Mouse (Mus musculus) neural tube, embryonic 11.5 days (tissue): ENCODE results near the gene Gngt2. TPM values are rescaled to one million over a fixed set of nuclear protein-coding genes. Genes with fewer than 3 reads are reported as not detected.

Experiments used
- ATAC-seq: fragments of 200-750 bp; cut with Nextera tagmentation; 2 replicates; pipeline ENCODE4 v1.8.0; 2017; ENCODE audit warnings: moderate number of reproducible peaks, mild to moderate bottlenecking, moderate TSS enrichment, moderate library complexity; ENCODE audit not compliant: insufficient read depth, low FRiP score, low TSS enrichment
- DNase-seq: peaks from one replicate; pipeline ENCODE4 v3.0.0-alpha.2; 2015; ENCODE audit warnings: low spot score
- H3K27ac ChIP-seq: fragments of 300-500 bp; sonication (generic); 2 replicates; pipeline ENCODE4 v1.5.1; 2014; ENCODE audit warnings: low read depth, mild to moderate bottlenecking, low read length
- H3K27me3 ChIP-seq: fragments of 300-500 bp; sonication (generic); 2 replicates; pipeline ENCODE4 v1.6.1; 2014; ENCODE audit warnings: mild to moderate bottlenecking, low read length, mixed read lengths; ENCODE audit not compliant: control insufficient read depth, insufficient read depth
- H3K36me3 ChIP-seq: fragments of 300-500 bp; sonication (generic); 2 replicates; pipeline ENCODE4 v1.6.1; 2014; ENCODE audit warnings: mild to moderate bottlenecking, low read length, moderate library complexity, mixed read lengths; ENCODE audit not compliant: control insufficient read depth, insufficient read depth
- H3K4me1 ChIP-seq: fragments of 300-500 bp; sonication (generic); 2 replicates; pipeline ENCODE4 v1.6.1; 2014; ENCODE audit warnings: low read length, mixed read lengths; ENCODE audit not compliant: control insufficient read depth, insufficient read depth
- H3K4me2 ChIP-seq: fragments of 300-500 bp; sonication (generic); 2 replicates; pipeline ENCODE4 v1.6.1; 2014; ENCODE audit warnings: low read depth, mild to moderate bottlenecking, moderate library complexity
- H3K4me3 ChIP-seq: fragments of 300-500 bp; sonication (generic); 2 replicates; pipeline ENCODE4 v1.5.1; 2014; ENCODE audit warnings: low read depth, low read length
- H3K9ac ChIP-seq: fragments of 300-500 bp; sonication (generic); 2 replicates; pipeline ENCODE4 v1.6.1; 2014; ENCODE audit warnings: mild to moderate bottlenecking, low read length
- H3K9me3 ChIP-seq: fragments of 300-500 bp; sonication (generic); 2 replicates; pipeline ENCODE4 v1.6.1; 2016; ENCODE audit warnings: low read length; ENCODE audit not compliant: control insufficient read depth
- WGBS: fragments of 180-500 bp; shearing (Covaris S2); extraction: QIAGEN DNeasy Blood & Tissue Kit; methylation state at CpG from one replicate; pipeline ENCODE4 v1.1.7; 2014; 5-methylcytosine and 5-hydroxymethylcytosine counted together
- polyA plus RNA-seq: library from polyadenylated mRNA; unstranded; fragments of >200 nt; fragmentation: Nextera tagmentation; extraction: Ambion mirVana; gene quantifications from 2 replicates; pipeline ENCODE4 v1.2.1, GENCODE M21; 2014

The Gngt2 gene
- 6.6 and 8.5 TPM in 2 replicates for polyA plus RNA-seq

DNA sequence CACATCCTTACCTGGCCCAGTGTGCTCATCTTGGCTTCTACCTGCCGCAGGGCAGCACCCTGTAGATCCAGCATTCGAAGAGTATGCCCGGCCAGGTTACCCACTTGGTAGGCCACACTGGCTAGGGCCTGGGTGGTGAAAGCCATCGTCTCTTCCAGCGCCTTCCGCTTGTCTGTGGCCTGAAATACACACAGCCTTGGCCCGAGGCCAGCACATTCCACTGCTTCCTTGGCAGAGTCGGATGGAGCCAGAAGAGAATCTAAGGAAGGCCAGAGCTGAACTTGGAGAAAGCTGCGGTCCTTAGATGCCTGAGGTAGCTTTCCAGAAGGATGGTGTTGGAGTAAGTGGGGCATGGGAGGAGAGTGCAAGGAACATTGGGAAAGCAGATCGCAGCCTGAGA is at the start of gene Gngt2:
TSS of gene Gngt2 (plus strand) at position 158 of the 400 bp plus-strand sequence.
- Histone ChIP-seq H3K27me3 (peaks cover 42% of the 10 kb centered on the region), H3K4me2 (no peak within 1 kb of the TSS), H3K9ac (no peak within 1 kb of the TSS), H3K27ac (no peak within 1 kb of the TSS), H3K4me3 (no peak within 1 kb of the TSS), H3K36me3 (no peaks in the 10 kb centered on the region), H3K4me1 (no peaks in the 10 kb centered on the region; the same call in 1 of the 2 replicates), H3K9me3 (no peaks in the 10 kb centered on the region)
- DNase-seq (no peak), ATAC-seq (no peak)
- 86% methylated on average over 10 of the region's 10 CpGs for WGBS

DNA sequence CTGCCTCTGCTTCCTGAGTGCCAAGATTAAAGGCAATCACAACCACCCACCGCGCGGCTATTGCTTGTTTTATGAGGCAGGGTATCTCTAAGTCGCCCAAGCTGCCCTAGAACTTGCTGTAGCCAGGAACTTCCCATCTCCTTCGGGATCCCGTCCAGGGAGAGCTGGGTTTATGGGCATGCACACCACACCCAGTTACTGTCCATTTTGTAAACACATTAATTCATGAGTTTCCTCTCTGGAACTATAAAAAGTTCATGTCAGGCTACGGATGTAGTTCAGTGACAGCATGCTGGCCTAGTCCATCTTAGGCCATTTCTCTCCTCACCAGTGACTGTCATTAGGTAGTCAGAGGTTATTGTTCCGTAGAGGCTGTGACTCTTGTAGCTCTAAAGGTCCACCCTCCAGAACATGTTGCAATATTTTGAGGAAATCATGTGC is 47.5 kb upstream of the Gngt2 start:
- no peaks in the 10 kb centered on the region for H3K36me3 ChIP-seq
- no peak for ATAC-seq
- no peak overlapping the region for H3K4me3 ChIP-seq
- WGBS = 82% methylated on average over 8 of the region's 8 CpGs
- DNase-seq = no peak
- no peaks in the 10 kb centered on the region for H3K9me3 ChIP-seq
- H3K4me2 ChIP-seq = no peak overlapping the region
- H3K4me1 ChIP-seq = no peaks in the 10 kb centered on the region
- H3K27ac ChIP-seq = no peak overlapping the region
- H3K9ac ChIP-seq = no peak overlapping the region
- H3K27me3 ChIP-seq = no peaks in the 10 kb centered on the region

DNA sequence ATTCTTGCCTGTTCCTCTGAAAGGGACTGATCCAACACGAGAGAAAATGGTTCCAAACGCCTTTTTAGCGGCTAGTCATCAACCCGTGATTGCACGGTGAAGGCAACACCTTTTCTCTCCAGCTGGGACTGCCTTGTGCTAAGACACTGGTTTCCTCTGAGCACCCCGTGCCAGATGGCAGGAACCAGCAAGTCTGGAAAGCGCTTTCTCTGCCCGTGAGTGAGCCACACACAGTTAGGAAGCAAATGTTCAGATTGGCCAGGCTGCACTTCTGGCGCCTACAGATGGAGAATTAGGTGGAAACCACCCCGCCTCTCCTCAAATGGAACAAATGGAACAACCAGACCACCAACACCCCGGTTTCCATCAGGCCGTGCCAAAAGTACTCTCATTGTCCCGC is 45.2 kb upstream of the Gngt2 start:
- H3K36me3 ChIP-seq = no peaks in the 10 kb centered on the region
- H3K4me3 ChIP-seq = no peak overlapping the region
- DNase-seq (no peak), ATAC-seq (no peak)
- no peak overlapping the region for H3K4me2 ChIP-seq
- H3K4me1 ChIP-seq = peaks cover 3% of the 10 kb centered on the region; the same call in 1 of the 2 replicates
- no peak overlapping the region for H3K9ac ChIP-seq
- no peaks in the 10 kb centered on the region for H3K9me3 ChIP-seq
- WGBS = 74% methylated on average over 13 of the region's 13 CpGs
- H3K27ac ChIP-seq = no peak overlapping the region
- H3K27me3 ChIP-seq = peaks cover 11% of the 10 kb centered on the region; the same call in 1 of the 2 replicates

DNA sequence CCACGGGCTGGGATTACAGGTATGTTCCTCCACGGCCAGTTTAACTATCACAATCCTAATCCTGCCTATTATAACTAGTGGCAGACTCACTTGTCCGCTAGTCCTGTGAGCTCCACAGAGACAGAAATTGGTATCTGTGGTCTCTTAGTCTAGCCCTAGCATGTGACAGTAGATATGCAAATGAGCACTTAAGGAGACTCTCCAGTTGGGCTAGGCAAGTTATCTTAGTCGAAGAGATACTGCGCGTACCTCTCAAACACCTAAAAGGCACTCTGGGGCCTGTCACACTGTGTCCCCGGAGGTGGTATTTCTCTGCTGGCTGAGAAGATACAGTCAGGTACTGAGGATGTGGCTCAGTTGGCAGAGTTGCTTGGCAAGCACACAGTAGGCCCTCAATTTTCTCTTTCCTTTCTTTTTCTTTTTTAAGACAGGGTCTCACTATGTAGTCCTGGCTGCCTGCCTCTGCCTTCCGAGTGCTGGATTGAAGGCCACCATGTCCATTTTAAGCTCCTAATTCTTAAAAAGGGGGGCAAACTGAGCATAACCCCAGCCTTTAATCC is 44.0 kb upstream of the Gngt2 start:
- Histone ChIP-seq H3K4me3 (no peak overlapping the region), H3K27me3 (peaks cover 17% of the 10 kb centered on the region), H3K4me1 (peaks cover 4% of the 10 kb centered on the region; the same call in 1 of the 2 replicates), H3K9ac (no peak overlapping the region), H3K9me3 (no peaks in the 10 kb centered on the region), H3K27ac (no peak overlapping the region), H3K4me2 (no peak overlapping the region), H3K36me3 (no peaks in the 10 kb centered on the region)
- no peak for ATAC-seq
- no peak for DNase-seq
- 92% methylated on average over 8 of the region's 8 CpGs for WGBS

DNA sequence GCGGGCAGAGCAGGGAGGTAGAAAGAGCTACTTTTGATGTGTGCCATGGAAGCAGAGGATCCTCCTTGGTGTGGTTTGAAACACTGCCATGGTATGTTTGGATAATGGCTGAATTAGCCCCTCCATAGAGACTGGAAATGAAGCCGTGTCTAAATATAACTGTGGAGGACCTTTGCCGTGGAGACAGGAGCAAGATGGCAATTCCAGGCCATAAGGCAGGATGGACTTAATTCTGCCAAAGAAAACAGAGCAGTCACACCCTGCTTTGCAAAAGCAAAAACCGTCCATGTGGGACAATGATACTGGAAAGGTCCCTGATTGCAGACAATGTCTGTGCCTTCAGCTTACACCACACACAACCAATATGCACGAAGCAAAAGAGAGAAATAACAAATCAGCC is 42.8 kb upstream of the Gngt2 start:
- no peak overlapping the region for H3K27ac ChIP-seq
- no peaks in the 10 kb centered on the region for H3K9me3 ChIP-seq
- H3K9ac ChIP-seq = no peak overlapping the region
- H3K4me3 ChIP-seq = no peak overlapping the region
- H3K27me3 ChIP-seq = peaks cover 17% of the 10 kb centered on the region
- H3K36me3 ChIP-seq = no peaks in the 10 kb centered on the region
- H3K4me1 ChIP-seq = peaks cover 4% of the 10 kb centered on the region; the same call in 1 of the 2 replicates
- no peak for ATAC-seq
- WGBS = 73% methylated on average over 5 of the region's 5 CpGs
- DNase-seq = no peak
- H3K4me2 ChIP-seq = no peak overlapping the region

DNA sequence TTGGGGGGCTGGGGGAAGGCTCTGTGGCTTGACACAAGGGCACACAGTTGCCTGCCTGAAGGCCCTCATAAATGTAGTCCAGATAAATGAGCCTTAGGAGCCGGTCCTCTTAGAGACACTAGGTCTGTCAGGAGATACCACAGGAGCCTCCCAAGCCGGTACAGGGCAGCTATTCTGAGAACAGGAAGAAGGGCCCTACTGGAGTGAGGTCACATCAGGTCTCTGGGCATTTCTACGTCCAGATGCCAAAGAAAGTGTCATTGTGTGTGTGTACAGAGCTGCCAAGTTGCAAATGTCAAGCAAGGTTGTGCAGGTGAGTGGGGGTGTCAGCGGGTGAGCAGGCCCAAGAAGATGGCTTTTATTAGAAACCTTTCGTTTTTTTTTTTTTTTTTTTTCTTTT is 41.4 kb upstream of the Gngt2 start:
- Histone ChIP-seq H3K4me3 (no peak overlapping the region), H3K9me3 (no peaks in the 10 kb centered on the region), H3K4me1 (peaks cover 4% of the 10 kb centered on the region; the same call in 1 of the 2 replicates), H3K9ac (no peak overlapping the region), H3K27me3 (peaks cover 17% of the 10 kb centered on the region), H3K4me2 (no peak overlapping the region), H3K27ac (no peak overlapping the region), H3K36me3 (no peaks in the 10 kb centered on the region)
- ATAC-seq (no peak), DNase-seq (no peak)
- 68% methylated on average over 5 of the region's 5 CpGs for WGBS

DNA sequence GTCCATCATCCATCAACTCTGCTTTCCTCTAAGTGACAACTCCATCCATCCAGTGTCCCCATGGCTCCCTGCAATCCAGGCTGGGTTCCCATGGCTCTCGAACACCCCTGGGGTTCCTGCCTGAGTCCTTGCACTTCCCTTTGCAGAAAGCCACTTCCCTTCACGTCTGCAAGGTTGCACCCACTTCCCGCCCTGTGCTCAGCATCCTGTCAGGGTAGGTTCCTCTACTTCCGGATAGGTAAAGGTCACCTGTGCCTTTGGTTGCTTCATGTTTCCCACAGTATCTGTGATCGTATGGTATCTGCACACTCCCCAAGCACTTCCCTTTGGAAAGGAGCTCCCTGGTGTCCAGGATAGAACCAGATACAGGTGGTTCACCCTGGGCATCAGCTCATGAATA is 32.0 kb upstream of the Gngt2 start:
- Histone ChIP-seq H3K27ac (no peak overlapping the region), H3K27me3 (no peaks in the 10 kb centered on the region), H3K4me3 (no peak overlapping the region), H3K36me3 (no peaks in the 10 kb centered on the region), H3K4me1 (no peaks in the 10 kb centered on the region; the same call in 1 of the 2 replicates), H3K9me3 (no peaks in the 10 kb centered on the region; the same call in 1 of the 2 replicates), H3K9ac (no peak overlapping the region), H3K4me2 (no peak overlapping the region)
- 70% methylated on average over 5 of the region's 5 CpGs for WGBS
- DNase-seq = no peak
- ATAC-seq = no peak

DNA sequence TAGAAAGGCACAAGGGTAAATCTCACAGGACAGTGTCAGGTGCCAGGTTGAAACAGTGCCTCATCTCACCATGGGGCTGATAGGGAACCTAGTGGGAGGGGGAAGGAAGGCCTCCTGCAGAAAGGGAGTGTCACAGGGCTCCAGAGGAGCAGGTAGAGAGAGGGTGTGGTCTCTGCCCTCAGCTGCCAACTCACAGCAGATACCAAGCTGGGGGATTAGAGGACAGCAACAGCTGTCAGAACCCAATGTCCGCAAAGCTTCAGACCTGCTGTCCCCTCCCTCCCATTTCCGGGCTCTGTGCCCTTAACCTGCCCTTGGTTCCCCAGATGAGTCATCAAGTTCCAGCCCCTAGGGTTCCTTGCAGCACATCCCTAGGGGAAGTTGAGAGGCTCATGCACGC is 31.5 kb upstream of the Gngt2 start:
- Histone ChIP-seq H3K4me1 (no peaks in the 10 kb centered on the region; the same call in 1 of the 2 replicates), H3K4me3 (no peak overlapping the region), H3K4me2 (no peak overlapping the region), H3K9ac (no peak overlapping the region), H3K36me3 (no peaks in the 10 kb centered on the region), H3K9me3 (no peaks in the 10 kb centered on the region; the same call in 1 of the 2 replicates), H3K27me3 (no peaks in the 10 kb centered on the region), H3K27ac (no peak overlapping the region)
- ATAC-seq (no peak), DNase-seq (no peak)
- WGBS = 56% methylated on average over 3 of the region's 3 CpGs

DNA sequence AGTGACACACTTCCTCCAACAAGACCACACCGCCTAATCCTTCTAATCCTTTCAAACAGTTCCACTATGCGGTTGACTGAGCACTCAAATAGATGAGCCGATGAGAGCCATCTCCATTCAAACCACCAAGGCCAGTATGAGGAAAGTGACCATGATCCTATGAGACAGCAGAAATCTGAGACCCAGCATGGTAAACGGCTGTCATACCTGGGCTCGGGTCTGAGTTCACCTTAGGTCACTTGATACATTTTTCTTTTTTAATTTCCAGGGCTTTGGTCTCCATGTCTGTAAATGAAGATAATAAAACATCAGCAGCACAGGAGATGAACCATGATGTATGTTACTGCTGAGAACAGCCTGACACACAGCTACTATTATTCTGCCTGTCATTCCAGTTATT is 29.1 kb upstream of the Gngt2 start:
- Histone ChIP-seq H3K27me3 (no peaks in the 10 kb centered on the region), H3K9ac (no peak overlapping the region), H3K4me1 (no peaks in the 10 kb centered on the region; the same call in 1 of the 2 replicates), H3K4me2 (no peak overlapping the region), H3K9me3 (no peaks in the 10 kb centered on the region; the same call in 1 of the 2 replicates), H3K4me3 (no peak overlapping the region), H3K27ac (no peak overlapping the region), H3K36me3 (no peaks in the 10 kb centered on the region)
- 96% methylated on average over 5 of the region's 5 CpGs for WGBS
- no peak for DNase-seq
- no peak for ATAC-seq
